Mouse (Mus musculus) adrenal gland, postnatal 4 days (tissue): ENCODE data around the gene Psg25. TPM values are rescaled to one million over a fixed set of nuclear protein-coding genes. Genes with fewer than 3 reads are reported as not detected.
"Not testable (repeated sequence)": the region's sequence is repeated elsewhere in the genome, so short reads cannot be mapped to it uniquely, and the experiment has no call there.

Source experiments
- DNase-seq, 2 experiments: peaks; one replicate each; pipeline ENCODE4 v3.0.0; 2021 to 2022; ENCODE audit warnings: low spot score in 2 of 2, mixed read lengths in 2 of 2
- long read RNA-seq, 2 experiments: library from polyadenylated mRNA; stranded (forward); transcript quantifications; one replicate each; pipeline ENCODE4 v2.0.0; 2021
- total RNA-seq, 2 experiments: library from RNA; stranded (reverse); gene quantifications; 2 replicates each; pipeline ENCODE4 v1.2.3; 2021

Psg25 gene
- not detected for total RNA-seq
- long read RNA-seq, experiment 1: 0 reads
- long read RNA-seq, experiment 2: 0 reads

- no peak for DNase-seq
These were observed at the start of gene Psg25 for GRCm38 (mm10) chr7:18532169-18532568. Gene Psg25 (minus strand): TSS chr7:18532269.

GRCm38 (mm10) chr7:18567205-18567604 lies 35.1 kb upstream of the Psg25 start, which contains the start of gene Psg27:
Gene Psg27 (minus strand): TSS chr7:18567305.
- no peak for DNase-seq

GRCm38 (mm10) chr7:18559850-18560249 lies 27.8 kb upstream of the Psg25 start:
- DNase-seq: no peak

GRCm38 (mm10) chr7:18555751-18556150 lies 23.7 kb upstream of the Psg25 start:
- DNase-seq: not testable (repeated sequence)

- no peak for DNase-seq
These were observed 1.4 kb upstream of the Psg25 start for GRCm38 (mm10) chr7:18533420-18533819.

- no peak for DNase-seq
These were observed 7.4 kb downstream of the Psg25 start for GRCm38 (mm10) chr7:18524668-18525067.

- not testable (repeated sequence) for DNase-seq
These were observed 19.2 kb downstream of the Psg25 start for GRCm38 (mm10) chr7:18512848-18513247.

GRCm38 (mm10) chr7:18512417-18512816 lies 19.7 kb downstream of the Psg25 start:
- not testable (repeated sequence) for DNase-seq

- no peak for DNase-seq
These were observed 20.6 kb downstream of the Psg25 start for GRCm38 (mm10) chr7:18511479-18511878.

- no peak for DNase-seq
These were observed 48.0 kb downstream of the Psg25 start, which contains the start of gene Psg26 for GRCm38 (mm10) chr7:18484077-18484476. Gene Psg26 (minus strand): TSS chr7:18484177.

Other genes starting within 250 kb of the Psg25 start
- gene Psg18, start 177.3 kb downstream of the Psg25 start, total RNA-seq: not detected
- not detected for gene Psg28, start 100.2 kb downstream of the Psg25 start, total RNA-seq
- gene Psg26, start 48.1 kb downstream of the Psg25 start, total RNA-seq: not detected
- gene Psg27, start 35.0 kb upstream of the Psg25 start, total RNA-seq: not detected
- gene Psg23, start 84.2 kb upstream of the Psg25 start, total RNA-seq: not detected
- gene Psg21, start 124.5 kb upstream of the Psg25 start, total RNA-seq: not detected
- gene Psg20, start 153.9 kb upstream of the Psg25 start, total RNA-seq: not detected
- not detected for gene Psg22, start 185.8 kb upstream of the Psg25 start, total RNA-seq